Mouse (Mus musculus): Measurements from ENCODE around the gene Sdc4. TPM values are rescaled to one million over a fixed set of nuclear protein-coding genes. Genes with fewer than 3 reads are reported as not detected.

The Sdc4 gene
- 10 to 100 TPM; 19.7 to 22.4 TPM for total RNA-seq (2021)

DNA sequence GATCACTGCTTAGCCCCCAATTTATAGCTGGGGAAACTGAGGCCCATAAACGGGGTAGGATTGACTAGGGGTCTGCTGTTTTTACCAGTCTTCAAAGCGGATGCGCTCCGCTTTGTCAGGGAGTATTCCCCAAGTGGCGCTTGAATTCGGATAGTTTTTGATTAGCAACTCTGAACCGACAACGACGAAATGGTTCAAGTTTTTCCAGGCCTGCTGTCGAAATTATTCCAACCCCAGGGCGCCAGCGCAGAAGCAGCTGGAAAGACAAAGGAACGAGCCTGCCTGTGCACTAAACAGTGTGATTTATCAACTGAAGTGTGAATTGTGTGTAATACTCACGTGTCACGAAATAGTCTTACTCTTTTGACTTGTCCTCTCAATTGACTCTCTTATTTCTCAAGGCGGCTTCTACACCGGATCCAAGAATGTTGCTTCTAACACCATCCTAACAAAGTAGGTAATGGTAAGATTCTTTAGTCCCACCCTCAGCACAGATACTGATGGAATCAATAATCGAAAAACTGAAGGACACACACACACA, at the start of gene Sdc4:
Gene Sdc4, minus strand, starts transcription at position 428 of the 541 bp plus-strand sequence.
- intact Hi-C loops (cut with DNase I): no loop called here
- DNase-seq (ENCODE audit: low spot score): no peak

DNA sequence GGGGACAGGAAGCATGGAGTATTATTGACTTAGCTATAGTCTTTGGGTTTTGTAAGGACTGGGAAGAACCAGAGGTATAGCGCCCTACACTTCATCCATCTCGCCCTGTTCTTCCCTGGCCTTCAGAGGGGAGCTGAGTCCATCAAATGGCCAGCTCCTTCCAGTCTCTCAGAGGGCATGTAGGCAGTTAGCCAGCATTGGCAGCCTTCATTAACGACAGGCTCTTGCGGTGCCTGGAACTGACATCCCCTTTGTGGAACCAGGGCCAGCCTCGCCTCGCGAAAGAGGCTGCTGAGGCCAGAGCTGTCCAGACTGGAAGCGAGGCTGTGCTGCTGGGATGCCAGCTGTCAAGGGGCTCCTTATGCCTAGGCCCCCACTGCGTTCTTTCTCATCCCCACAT, 44.1 kb upstream of the Sdc4 start:
- DNase-seq (ENCODE audit: low spot score): no peak
- intact Hi-C loops (cut with DNase I): no loop called here

DNA sequence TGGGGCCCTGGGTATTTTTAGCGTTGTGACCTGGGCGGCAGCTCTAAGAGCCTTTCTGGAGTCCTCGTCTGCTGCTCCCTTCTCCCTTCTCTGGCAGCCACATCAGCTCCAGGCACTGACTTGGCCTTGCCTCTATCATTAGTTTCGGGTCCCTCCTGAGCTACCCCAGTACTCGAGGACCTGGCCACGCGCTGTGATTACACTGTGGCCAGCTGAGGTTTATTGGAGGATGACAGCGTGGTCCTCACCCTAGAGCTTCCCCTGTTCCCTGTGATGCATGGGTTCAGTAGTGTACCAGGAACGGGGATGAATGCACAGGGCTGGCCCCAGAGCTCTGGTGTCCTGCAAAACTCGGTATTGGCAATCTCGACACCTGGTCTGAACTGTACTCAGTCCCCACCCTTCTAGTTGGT, 43.4 kb upstream of the Sdc4 start:
- DNase-seq (ENCODE audit: low spot score): no peak
- intact Hi-C loops (cut with DNase I): no loop called here

DNA sequence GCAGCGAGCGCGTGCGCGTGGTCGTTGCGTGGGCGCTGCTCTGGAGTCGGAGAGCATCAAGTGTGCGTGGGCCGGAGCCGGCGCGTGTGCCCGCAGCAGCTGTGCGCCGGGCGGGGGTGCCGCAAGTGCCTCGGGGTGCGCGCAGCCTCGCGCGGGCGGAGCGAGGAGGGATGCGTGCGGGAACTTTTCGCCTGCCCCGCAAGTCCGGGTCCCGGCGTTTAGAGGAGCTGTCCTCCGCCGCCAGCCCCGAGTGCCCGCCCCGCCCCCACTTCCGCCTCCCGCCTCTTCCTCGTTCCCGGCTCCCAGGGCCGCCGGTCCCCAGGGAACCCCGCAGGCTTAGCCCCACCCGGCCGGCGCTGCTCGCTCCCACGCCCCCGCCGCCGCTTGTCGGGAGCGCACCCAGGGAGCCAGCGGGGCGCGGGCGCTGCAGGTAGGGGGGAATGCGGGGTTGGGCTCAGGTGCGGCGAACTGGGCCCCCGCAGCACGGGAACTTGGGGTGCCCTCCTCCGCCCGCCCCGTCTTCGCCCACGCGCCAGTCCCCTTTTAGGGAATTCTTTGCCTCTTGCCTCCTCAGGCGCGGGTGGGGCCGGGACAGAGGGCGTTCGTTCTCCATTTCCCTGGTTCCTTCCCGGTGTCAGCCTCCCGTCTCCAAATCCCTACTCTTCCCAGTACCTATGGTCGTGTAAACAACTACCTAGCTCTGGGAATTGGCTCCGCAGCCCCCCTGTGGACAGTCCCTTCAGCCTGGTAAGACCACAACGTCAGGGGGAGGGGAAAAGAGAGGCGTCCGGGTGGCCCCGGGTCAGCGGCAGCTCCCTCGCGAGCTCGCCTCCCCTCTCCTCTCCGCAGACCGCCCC, 42.8 kb upstream of the Sdc4 start:
- DNase-seq (ENCODE audit: low spot score): peak; percentile 63
- intact Hi-C loops (cut with DNase I): no loop called here

DNA sequence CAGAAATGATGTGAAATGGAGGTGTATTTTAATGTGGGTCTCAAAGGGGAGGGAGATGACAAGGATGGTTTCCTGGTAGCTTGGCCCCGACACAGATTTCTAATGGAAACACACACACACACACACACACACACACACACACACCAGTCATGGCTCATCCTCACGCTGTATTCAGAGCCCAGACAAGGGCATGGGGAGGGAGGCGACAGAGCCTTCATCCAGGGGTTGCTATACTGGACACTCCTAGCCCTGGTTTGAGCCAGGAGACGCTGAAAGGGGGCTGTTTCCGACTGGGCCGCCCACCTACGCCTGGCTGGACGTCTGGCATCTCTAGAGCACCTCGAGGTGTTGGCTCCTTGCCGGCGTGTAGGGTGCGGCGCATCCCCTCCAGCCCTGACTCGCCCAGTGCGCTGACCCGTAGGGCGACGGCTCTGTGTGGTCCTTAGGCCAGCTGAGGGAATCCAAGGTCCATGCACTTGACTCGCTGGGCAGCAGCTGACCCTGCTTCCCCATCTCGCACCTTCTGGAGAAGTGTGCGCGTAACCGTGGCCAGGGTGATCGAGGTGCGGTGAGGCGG, 42.1 kb upstream of the Sdc4 start, which contains the start of gene Dbndd2:
Gene Dbndd2, plus strand, starts transcription at position 426 of the 577 bp plus-strand sequence.
- peak; percentile 51 for DNase-seq (ENCODE audit: low spot score)
- intact Hi-C loops (cut with DNase I): no loop called here

DNA sequence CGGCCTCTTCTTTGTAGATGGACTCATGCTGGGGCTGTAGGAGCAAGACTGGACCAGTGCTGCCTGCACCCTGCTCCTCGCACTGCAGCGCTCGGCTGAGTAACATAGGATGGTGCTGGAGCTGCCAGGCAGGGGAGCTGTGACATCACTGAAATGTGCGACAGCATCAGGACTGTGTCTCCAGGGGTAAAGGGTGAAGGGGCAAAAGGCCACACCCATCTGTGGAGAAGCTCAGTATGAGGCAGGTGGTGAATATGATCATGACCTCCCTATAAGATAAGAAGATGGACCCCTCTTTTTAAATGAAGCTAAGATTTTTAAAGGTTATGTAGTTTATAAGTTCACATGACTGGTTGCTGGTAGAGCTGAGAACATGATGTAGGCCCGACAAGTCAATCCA, 29.9 kb upstream of the Sdc4 start, which contains the start of gene Trp53tg5:
Gene Trp53tg5, minus strand, starts transcription at position 101 of the 400 bp plus-strand sequence.
- no peak for DNase-seq (ENCODE audit: low spot score)
- intact Hi-C loops (cut with DNase I): no loop called here

DNA sequence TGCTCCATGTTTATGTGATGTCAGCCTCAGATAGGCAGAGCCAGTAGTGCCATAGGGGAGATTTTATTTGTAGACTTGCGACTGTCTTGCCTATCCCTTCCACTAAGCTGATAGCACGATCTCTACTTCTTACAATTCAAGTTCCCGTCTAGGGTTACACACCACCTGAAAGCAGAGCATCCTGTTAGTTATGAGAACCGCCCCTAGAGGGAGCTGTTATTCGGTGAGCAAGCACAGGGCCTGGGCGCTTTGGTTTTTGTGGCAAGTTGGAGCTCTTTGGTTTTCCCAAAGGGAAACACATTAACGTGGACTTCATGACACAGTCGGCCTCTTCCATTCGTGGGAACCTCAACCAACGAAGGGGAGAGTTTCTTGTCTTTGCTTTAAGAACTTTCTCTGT, 26.6 kb upstream of the Sdc4 start:
- no peak for DNase-seq (ENCODE audit: low spot score)
- intact Hi-C loops (cut with DNase I): loop anchor here (1.0 kb wide), 1 partner anchor 47 kb away; no protein-coding TSS in a partner anchor

DNA sequence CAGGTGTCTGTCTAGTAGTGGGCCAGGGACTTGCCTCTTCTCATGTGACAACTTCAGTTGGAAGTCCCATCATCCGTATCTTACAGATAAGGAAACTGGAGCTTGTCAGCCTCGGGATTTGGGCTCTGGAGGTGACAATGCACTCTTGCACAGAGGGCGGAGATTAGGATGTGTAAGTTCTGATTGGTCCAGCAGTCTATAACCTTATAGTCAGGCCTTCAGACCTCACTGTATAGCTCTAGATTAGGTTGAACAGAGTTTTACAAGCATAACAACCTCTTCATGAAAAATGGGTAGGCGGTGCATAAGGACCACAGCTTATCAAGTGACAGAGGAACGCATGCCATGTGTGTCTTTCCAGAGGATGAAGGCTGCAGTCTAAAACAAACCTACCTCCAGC, 23.1 kb upstream of the Sdc4 start:
- intact Hi-C loops (cut with DNase I): no loop called here
- DNase-seq (ENCODE audit: low spot score): no peak

DNA sequence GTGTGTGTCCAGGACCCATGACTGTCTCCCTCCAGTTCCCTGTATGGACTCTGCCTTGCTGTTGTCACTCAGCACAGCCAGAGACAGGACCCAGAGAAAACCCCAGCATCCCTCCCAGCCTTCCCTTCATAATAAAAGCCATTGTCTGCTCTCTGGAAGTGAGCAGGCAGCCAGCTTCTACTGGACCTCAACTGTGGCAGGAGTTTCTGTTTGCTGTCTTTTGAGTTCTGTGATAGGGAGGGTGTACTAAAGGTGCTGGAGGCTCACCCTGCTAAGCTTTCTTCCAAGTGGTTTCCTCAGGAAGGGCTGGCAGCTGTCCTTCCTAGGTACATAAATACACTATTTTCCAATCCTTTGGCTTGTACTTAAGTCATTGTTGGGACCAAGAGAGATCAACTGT, 21.5 kb upstream of the Sdc4 start:
- intact Hi-C loops (cut with DNase I): no loop called here
- DNase-seq (ENCODE audit: low spot score): no peak

DNA sequence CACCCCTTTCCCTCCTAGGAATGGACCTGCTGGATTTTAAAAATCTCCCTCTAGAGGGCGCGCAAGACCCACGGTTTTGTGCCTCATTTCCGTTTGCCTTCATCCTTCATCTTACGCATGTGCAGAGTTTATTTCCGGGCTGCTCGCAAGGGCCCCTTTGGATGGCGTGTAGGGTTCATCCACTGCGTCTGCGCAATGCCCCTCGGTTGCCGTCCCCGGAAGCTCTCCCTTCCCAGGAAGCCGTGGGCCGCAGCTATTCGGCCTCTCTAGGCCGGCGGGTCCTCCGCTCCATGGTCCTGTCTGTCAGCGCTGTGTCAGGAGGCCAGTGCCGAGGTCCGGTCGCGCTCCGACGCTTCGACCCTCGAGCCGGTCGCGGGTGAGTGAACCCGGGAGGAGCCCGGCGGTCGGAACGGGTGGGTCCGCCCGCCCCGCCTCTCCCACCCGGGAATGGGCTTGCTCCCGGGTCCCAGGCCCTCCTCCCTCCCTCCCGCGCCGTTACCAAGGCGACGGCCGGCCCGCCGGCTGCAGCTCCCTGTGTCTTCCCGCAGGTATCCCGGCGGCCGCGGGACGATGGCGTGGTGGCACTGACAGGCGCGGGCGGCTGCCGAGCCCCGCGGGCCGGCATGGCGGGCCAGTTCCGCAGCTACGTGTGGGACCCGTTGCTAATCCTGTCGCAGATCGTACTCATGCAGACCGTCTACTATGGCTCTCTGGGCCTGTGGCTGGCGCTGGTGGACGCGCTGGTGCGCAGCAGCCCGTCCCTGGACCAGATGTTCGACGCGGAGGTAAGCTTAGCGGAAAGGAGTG, 17.3 kb upstream of the Sdc4 start, which contains the start of gene Gm20458:
Gene Gm20458, plus strand, starts transcription at position 223 of the 807 bp plus-strand sequence.
- DNase-seq (ENCODE audit: low spot score): peak; percentile 95
- intact Hi-C loops (cut with DNase I): loop anchor here (5.0 kb wide), 1 partner anchor 36 kb away; the partner anchor contains the start of gene Pigt

DNA sequence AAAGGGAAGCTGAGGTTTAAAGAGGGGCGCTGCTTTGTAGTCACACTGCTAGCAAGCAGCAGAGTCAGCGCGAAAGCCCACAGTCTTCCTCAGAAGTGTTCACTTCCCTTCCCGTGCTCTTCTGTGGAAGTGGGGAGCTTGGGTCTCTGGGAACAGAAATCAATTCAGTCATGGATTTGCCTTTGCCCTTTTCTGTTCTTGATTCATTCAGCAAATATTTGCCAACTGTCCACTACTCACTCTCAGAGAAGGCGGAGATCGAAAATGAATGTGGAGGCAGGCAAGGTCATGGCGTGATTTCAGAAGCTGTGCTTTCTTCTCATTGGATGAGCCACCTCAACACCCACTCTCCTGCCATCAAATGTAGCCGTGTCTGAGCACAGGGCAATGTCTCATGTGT, 14.8 kb upstream of the Sdc4 start:
- no peak for DNase-seq (ENCODE audit: low spot score)
- intact Hi-C loops (cut with DNase I): loop anchor here (2.0 kb wide), 1 partner anchor 42 kb away; no protein-coding TSS in a partner anchor

DNA sequence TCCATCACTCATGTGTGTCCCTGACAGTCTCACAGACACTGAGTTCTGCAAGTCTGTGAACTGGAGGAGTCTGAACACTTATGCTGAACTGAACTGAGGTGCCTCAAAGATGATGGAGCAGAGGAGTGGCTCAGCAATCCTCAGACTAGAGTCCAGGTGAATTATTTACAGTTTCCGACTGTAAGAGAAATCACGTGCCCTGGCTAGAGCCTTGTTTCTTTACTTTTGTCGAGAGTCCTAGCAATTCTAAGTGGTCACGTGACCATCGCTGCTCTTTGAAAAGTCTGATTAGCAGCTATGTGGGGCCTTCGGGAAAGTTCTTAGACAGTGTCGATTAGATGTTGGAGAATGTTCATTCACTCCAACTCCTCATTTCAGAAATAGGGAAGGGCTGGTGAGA, 14.3 kb upstream of the Sdc4 start:
- no peak for DNase-seq (ENCODE audit: low spot score)
- intact Hi-C loops (cut with DNase I): loop anchor here (2.0 kb wide), 1 partner anchor 41 kb away; no protein-coding TSS in a partner anchor

DNA sequence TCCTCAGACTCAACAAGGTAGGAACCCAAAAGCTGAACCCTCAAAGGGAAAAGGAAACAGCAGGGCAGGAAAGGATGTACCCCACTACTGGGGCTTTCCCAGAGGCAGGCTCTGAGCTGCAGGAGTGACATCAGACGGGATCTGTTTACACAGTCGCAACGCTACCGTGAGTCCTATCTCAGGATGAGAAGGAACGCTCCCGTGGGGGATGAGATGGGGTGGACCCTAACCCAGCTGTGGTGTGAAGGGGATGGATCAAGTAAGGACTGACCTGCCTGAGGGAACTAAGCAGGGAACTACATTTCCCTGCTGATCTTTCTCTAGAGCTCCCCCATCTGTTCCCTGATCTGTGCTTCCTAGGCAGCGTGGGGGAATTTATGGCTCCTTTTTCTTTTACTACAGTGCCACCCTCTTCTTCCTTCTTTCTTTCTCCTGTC, 13.2 kb upstream of the Sdc4 start, which contains the start of gene Sys1:
Gene Sys1, plus strand, starts transcription at position 101 of the 437 bp plus-strand sequence.
- intact Hi-C loops (cut with DNase I): no loop called here
- DNase-seq (ENCODE audit: low spot score): no peak

DNA sequence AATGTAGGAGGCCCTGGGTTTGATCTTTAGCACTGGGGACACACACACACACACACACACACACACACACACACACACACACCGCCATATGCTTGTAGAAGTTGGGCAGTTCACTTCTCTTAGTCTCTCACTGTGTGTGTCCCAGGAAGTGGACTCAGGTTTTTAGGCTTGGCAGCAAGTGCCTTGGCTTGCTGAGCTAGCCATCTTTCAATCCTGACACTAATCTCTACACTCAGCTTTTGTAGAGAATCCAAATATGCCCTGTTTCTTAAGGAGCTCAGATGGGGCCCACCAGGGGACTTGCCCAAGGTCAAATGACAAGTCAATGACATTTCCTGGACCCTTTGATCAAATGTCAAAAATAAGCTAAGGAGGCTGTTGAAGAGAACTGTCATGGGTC, 12.7 kb upstream of the Sdc4 start:
- DNase-seq (ENCODE audit: low spot score): no peak
- intact Hi-C loops (cut with DNase I): no loop called here

DNA sequence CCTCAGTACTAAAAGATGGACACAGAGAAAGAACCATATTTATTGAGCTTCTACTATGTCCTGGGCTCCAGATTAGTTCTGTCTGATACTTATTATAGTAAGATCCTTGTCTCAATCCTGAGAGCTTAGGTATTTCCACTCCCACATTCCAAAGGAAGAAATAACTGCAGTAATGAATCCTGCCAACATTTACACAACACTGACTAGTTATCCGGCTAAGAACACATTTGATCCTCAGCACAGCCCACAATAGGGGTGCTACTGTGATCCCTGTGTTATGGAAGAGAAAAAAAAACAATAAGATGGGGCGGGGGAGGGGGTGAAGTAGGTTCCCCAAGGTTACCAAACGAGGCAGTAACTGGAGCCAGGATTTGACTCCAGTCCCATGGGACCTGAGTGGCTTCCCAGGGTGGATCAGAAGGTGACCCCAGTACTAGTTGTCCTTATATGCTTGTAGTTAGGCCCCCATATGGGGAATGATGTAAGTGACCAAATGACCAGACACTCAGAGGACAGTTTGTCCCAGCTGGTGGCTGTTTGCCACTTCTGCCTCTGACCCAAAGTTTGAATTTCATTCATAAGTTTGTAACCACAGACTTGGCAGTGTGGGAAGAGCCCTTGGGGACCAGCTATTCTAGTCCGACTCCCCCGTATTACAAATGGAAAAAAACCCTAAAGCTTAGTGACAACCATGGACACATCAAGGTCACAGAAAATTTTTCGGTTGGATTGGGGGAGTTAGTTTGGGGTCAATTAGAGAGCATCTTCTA, 11.9 kb upstream of the Sdc4 start:
- intact Hi-C loops (cut with DNase I): no loop called here
- DNase-seq (ENCODE audit: low spot score): peak; percentile 73

DNA sequence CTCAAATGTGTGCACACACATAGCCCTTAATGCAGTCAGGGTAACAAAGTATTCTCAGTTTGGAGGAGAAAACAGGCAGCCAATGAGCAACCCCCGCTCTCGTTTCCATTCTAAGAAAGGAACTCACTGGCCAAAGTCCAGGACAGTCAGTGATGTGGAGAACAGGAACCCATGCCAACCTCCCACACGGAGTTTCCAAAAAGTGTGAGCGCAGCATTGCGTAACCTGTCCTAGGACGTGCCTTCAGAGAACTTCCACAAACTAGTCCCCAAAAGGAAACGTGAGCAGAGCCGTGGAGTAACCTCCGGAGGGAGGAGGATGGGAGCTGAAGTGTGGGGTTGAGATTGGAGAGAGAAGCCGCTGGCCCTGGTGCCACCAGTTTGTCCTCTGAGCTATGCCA, 11.2 kb upstream of the Sdc4 start:
- intact Hi-C loops (cut with DNase I): no loop called here
- DNase-seq (ENCODE audit: low spot score): peak; percentile 84

DNA sequence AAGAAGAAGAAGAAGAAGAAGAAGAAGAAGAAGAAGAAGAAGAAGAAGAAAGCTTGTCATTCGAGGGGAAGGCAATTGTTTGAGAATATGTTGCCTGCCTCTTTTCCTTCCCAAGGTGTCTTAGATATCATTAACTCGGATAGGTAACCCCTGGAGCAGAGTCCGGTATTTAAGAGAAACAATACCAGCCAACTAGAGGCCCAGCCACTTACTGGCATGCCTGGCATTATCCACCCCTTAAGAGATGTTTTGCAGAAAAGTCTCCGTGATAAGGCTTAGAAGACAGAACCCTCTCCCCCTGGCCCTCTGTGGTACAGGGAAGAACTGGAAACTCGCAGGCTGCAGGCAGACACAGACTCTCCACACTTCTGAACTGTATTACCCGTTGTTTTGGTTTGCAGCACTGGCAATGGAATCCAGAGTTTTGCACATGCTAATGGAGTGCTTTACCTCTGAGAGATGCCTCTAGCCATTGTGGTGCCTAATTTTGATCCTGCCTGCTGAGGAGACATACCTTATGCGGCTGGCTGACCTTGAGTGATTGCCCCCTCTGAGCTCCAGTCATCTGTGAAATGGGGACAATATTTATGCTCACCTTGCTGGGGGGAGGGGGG, 10.3 kb upstream of the Sdc4 start:
- intact Hi-C loops (cut with DNase I): no loop called here

DNA sequence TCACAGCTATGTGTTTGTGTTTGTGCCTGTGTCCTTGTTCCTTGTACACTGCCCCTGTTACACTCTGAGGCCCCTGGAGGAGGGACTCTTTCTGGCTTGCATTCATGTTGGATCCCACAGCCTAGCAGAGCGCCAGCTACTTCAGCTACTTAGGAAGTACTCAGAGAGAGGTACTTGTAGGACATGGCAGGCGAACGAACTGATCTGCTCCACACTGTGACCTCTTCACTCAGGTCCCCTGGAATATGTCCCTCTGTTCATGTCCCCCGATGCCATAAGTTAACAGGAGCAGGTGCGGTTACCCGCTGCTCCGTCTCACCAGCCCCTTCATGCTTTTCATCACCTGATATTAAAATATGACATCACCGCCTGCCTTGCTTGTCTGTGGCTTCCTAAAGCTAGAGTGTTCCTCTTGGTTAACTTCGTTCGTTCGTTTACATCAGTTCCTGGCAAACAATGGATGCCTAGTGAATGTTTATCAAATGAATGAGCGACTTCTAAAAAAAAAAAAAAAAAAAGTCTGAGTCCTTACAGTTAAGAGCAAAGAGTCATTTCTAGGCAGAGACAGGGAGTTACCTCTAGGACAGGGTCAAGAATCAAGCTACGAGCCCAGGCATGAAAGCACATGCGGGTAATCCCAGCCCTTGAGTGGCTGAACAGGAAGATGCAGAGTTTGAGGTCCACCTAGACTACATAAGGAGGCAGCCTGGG, 9.5 kb upstream of the Sdc4 start:
- intact Hi-C loops (cut with DNase I): no loop called here
- DNase-seq (ENCODE audit: low spot score): peak; percentile 19

More for the DNA sequence above, 10.3 kb upstream of the Sdc4 start:
- DNase-seq (ENCODE audit: low spot score): no peak
